Mouse (Mus musculus) forebrain, postnatal 0 days (tissue): Measurements from ENCODE around the gene Evi5l. TPM values are rescaled to one million over a fixed set of nuclear protein-coding genes. Genes with fewer than 3 reads are reported as not detected.

Source experiments
- ATAC-seq: fragments of 200-750 bp; cut with Nextera tagmentation; 2 replicates; pipeline ENCODE4 v1.8.0; 2017; ENCODE audit warnings: mild to moderate bottlenecking, moderate library complexity
- DNase-seq: peaks from one replicate; pipeline ENCODE4 v3.0.0-alpha.2; 2015
- H3K27ac ChIP-seq: fragments of 300-500 bp; sonication (generic); 2 replicates; pipeline ENCODE4 v1.5.1; 2014; ENCODE audit warnings: low read depth, mild to moderate bottlenecking, antibody characterized with exemption, low read length, moderate library complexity, mixed read lengths
- H3K27me3 ChIP-seq: fragments of 300-500 bp; sonication (generic); 2 replicates; pipeline ENCODE4 v1.6.1; 2014; ENCODE audit warnings: mild to moderate bottlenecking, low read length, mixed read lengths; ENCODE audit not compliant: insufficient read depth
- H3K36me3 ChIP-seq: fragments of 300-500 bp; sonication (generic); 2 replicates; pipeline ENCODE4 v1.6.1; 2014; ENCODE audit warnings: mild to moderate bottlenecking, moderate library complexity; ENCODE audit not compliant: insufficient read depth
- H3K4me1 ChIP-seq: fragments of 300-500 bp; sonication (generic); 2 replicates; pipeline ENCODE4 v1.6.1; 2014; ENCODE audit warnings: antibody characterized with exemption; ENCODE audit not compliant: insufficient read depth
- H3K4me2 ChIP-seq: fragments of 300-500 bp; sonication (generic); 2 replicates; pipeline ENCODE4 v1.6.1; 2014; ENCODE audit warnings: low read depth, mild to moderate bottlenecking, moderate library complexity
- H3K4me3 ChIP-seq: fragments of 300-500 bp; sonication (generic); 2 replicates; pipeline ENCODE4 v1.5.1; 2014; ENCODE audit warnings: low read depth, low read length, mixed read lengths
- H3K9ac ChIP-seq: fragments of 300-500 bp; sonication (generic); 2 replicates; pipeline ENCODE4 v1.6.1; 2014; ENCODE audit warnings: mild to moderate bottlenecking
- H3K9me3 ChIP-seq: fragments of 300-500 bp; sonication (generic); 2 replicates; pipeline ENCODE4 v1.6.1; 2016; ENCODE audit warnings: low read length
- CTCF ChIP-seq: sonication (generic); IDR thresholded peaks from 2 replicates; pipeline ENCODE4 v1.5.1; 2016; ENCODE audit warnings: antibody characterized with exemption, control low read depth, low read depth
- WGBS: fragments of 180-500 bp; shearing (Covaris S2); extraction: QIAGEN DNeasy Blood & Tissue Kit; methylation state at CpG from one replicate; pipeline ENCODE4 v1.1.7; 2014; 5-methylcytosine and 5-hydroxymethylcytosine counted together
- polyA plus RNA-seq: library from polyadenylated mRNA; unstranded; fragments of >200 nt; fragmentation: Nextera tagmentation; extraction: Ambion mirVana; gene quantifications from 2 replicates; pipeline ENCODE4 v1.2.1, GENCODE M21; 2015
- total RNA-seq: library from RNA; depleted of rRNA; stranded (reverse); fragments of >200 nt; gene quantifications from 2 replicates; pipeline ENCODE4 v1.2.3, GENCODE M21; 2014

Evi5l gene
- total and polyA plus RNA-seq, 2 experiments from 2014 or later, result 90.3 to 159 TPM

GRCm38 (mm10) chr8:4214006-4214980, 47.9 kb downstream of the Evi5l start:
- peaks cover 20% of the 10 kb centered on the region for H3K36me3 ChIP-seq
- peaks cover 26% of the 10 kb centered on the region for H3K4me1 ChIP-seq
- WGBS, result 21% methylated on average over 33 of the region's 33 CpGs
- H3K9me3 ChIP-seq, result no peaks in the 10 kb centered on the region
- DNase-seq, result no peak
- peak overlapping the region; percentile 85 for H3K4me2 ChIP-seq
- H3K27ac ChIP-seq, result 0 out of 2 replicates have a peak overlapping the region, but pooled peaks have one; percentile 9
- H3K27me3 ChIP-seq, result no peaks in the 10 kb centered on the region
- no peak for ATAC-seq
- peak overlapping the region; percentile 39; the same call in 1 of the 2 replicates for H3K4me3 ChIP-seq
- TF ChIP-seq CTCF, result no peak
- peak overlapping the region; percentile 56; the same call in 1 of the 2 replicates for H3K9ac ChIP-seq

- H3K4me1 ChIP-seq, result peaks cover 26% of the 10 kb centered on the region
- H3K9me3 ChIP-seq, result no peaks in the 10 kb centered on the region
- H3K27me3 ChIP-seq, result no peaks in the 10 kb centered on the region
- H3K4me2 ChIP-seq, result peak overlapping the region; percentile 85
- DNase-seq (no peak), ATAC-seq (peak; percentile 12)
- WGBS, result 4% methylated on average over 18 of the region's 18 CpGs
- peak overlapping the region; percentile 82 for H3K4me3 ChIP-seq
- peak overlapping the region; percentile 95 for H3K9ac ChIP-seq
- peak overlapping the region; percentile 96 for H3K27ac ChIP-seq
- H3K36me3 ChIP-seq, result peaks cover 4% of the 10 kb centered on the region; the same call in 1 of the 2 replicates
- no peak for TF ChIP-seq CTCF
Measured at GRCm38 (mm10) chr8:4216296-4216695, 49.9 kb downstream of the Evi5l start.

GRCm38 (mm10) chr8:4216791-4217621, 50.6 kb downstream of the Evi5l start, which contains the start of gene Prr36:
Gene Prr36 (minus strand): TSS chr8:4217459.
- peak within 1 kb of the TSS; percentile 82 for H3K4me3 ChIP-seq
- ATAC-seq (peak; percentile 94), DNase-seq (peak; percentile 91)

GRCm38 (mm10) chr8:4219617-4220016, 53.2 kb downstream of the Evi5l start:
- ATAC-seq (no peak), DNase-seq (no peak)
- H3K9me3 ChIP-seq, result no peaks in the 10 kb centered on the region
- no peaks in the 10 kb centered on the region for H3K27me3 ChIP-seq
- no peak overlapping the region for H3K27ac ChIP-seq
- WGBS, result 91% methylated on average over 3 of the region's 3 CpGs
- no peak for TF ChIP-seq CTCF
- no peak overlapping the region for H3K9ac ChIP-seq
- no peak overlapping the region for H3K4me3 ChIP-seq
- no peak overlapping the region for H3K4me2 ChIP-seq
- H3K4me1 ChIP-seq, result peaks cover 12% of the 10 kb centered on the region
- H3K36me3 ChIP-seq, result peaks cover 4% of the 10 kb centered on the region; the same call in 1 of the 2 replicates

More at GRCm38 (mm10) chr8:4216791-4217621, 50.6 kb downstream of the Evi5l start, which contains the start of gene Prr36:
- under 1% methylated on average over 43 of the region's 44 CpGs for WGBS
- peaks cover 4% of the 10 kb centered on the region; the same call in 1 of the 2 replicates for H3K36me3 ChIP-seq
- H3K9me3 ChIP-seq, result no peaks in the 10 kb centered on the region
- peak within 1 kb of the TSS; percentile 85 for H3K4me2 ChIP-seq
- H3K27me3 ChIP-seq, result no peaks in the 10 kb centered on the region
- H3K9ac ChIP-seq, result peak within 1 kb of the TSS; percentile 95
- TF ChIP-seq CTCF, result no peak
- H3K4me1 ChIP-seq, result peaks cover 26% of the 10 kb centered on the region
- H3K27ac ChIP-seq, result peak within 1 kb of the TSS; percentile 96

GRCm38 (mm10) chr8:4222059-4222458, 55.7 kb downstream of the Evi5l start:
- no peak for DNase-seq
- Histone ChIP-seq H3K4me1 (no peaks in the 10 kb centered on the region), H3K27me3 (no peaks in the 10 kb centered on the region), H3K9me3 (no peaks in the 10 kb centered on the region), H3K9ac (no peak overlapping the region), H3K36me3 (no peaks in the 10 kb centered on the region), H3K4me3 (no peak overlapping the region), H3K27ac (no peak overlapping the region), H3K4me2 (no peak overlapping the region)
- no peak for TF ChIP-seq CTCF
- ATAC-seq, result no peak

GRCm38 (mm10) chr8:4226323-4226722, 60.0 kb downstream of the Evi5l start:
- Histone ChIP-seq H3K9ac (no peak overlapping the region), H3K4me2 (0 out of 2 replicates have a peak overlapping the region, but pooled peaks have one; percentile 17), H3K9me3 (no peaks in the 10 kb centered on the region), H3K4me1 (no peaks in the 10 kb centered on the region), H3K27me3 (no peaks in the 10 kb centered on the region), H3K36me3 (no peaks in the 10 kb centered on the region), H3K27ac (no peak overlapping the region), H3K4me3 (no peak overlapping the region)
- ATAC-seq (no peak), DNase-seq (no peak)
- WGBS, result 30% methylated on average over 4 of the region's 4 CpGs
- TF ChIP-seq CTCF, result no peak; the same call in 1 of the 2 replicates
